Mouse (Mus musculus) spleen, postnatal 36 days (tissue): Measurements from ENCODE around the gene Cyp20a1.

ENCODE experiments used
- DNase-seq, 2 experiments: peaks; one replicate each; pipeline ENCODE4 v3.0.0; 2022; ENCODE audit warnings: low spot score in 2 of 2, mixed read lengths in 1 of 2

Cyp20a1 gene

DNA sequence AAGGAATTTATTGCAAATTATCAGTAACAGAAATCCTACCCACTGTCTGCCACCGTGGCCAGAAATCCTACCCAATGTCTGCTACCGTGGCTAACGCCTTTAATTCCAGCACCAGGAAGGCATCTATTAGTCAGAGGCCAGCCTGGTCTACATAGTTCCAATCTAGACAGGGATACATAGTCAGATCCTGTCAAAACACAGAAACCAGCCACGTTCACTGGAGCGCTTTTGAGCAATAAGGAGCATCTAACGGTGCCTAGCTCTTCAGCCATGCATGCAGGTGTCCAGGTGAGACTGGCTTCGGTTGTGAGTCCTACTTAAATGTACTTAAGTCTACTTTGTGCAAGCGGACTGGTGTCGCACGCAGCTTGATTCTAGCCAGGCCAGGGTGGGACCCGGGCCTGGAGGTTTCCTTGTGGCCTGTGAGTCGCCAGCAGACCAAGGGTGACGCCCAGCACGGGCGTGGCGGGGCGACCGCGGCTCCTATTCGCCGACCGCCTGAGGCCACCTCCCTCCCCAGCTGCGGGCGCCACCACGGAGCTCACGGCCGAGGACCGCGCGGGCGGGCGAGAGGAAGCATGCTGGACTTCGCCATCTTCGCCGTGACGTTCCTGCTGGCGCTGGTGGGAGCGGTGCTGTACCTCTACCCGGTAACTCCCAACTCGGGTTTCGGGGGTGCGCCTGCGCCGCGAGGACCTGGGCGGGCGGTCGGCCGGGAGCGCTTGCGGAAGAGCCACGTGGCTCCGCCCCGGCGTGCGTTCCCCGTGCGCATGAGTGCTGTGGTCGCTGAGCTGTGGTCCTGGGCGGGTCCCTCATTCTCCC, at the start of gene Cyp20a1:
TSS of gene Cyp20a1 (plus strand) at position 516 of the 822 bp plus-strand sequence.
- peak; percentile 84 for DNase-seq

DNA sequence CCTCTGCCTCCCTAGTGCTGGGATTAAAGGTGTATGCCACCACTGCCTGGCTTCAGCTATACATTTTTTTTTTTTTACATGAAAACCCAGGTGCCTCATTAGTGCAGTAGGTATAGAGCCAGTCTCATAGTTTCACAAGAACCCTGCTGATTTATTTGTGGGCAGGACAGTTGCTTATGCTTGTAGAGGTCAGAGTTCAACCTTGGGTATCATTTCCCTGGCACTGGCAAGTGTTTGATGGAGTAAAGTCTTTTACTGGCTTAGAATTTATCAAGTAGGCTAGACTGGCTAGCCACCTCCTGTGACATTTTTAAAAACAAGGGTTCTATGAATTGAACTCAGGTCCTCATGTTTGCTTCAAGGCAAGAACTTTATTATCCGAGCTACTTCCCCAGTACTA, 49.2 kb upstream of the Cyp20a1 start:
- DNase-seq, result no peak

DNA sequence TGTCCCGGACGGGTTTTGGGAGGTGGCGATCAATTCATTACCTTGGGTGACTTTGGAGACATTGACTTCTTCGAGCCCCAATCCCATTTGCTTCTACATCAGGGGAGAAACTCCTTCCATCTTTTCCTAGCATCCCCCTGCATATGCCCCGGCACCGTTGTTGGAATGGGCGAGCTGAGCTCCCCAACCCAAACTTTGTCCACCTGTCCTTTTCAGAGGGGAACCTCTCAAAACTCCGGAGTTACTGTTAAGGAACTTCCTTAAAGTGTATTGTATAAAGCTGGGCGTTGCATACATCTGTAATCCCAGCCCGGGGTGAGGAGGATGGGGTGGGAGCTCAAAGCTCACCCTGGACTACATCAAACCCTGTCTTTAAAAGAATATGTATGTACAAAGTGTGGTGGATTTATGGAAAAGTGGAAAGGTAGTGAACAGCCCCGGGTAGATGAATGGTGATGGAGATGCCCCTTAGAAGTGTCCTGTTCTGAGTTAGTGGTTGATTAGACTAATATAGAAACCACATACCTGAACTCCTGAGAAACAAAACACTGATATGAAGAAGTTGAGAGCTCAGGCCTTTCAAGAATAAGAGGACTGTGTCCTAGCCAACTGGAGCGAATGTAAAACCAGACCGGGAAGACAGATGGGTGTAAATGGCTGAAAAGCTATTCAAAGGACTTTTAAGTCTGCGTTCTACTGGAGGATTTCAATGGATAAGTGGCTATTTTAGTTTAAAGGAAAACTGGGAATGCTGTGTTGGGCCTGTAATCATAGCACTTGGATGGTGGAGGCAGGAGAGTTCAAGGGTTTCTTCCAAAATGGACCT, 720 bp downstream of the Cyp20a1 start:
- DNase-seq, result no peak

DNA sequence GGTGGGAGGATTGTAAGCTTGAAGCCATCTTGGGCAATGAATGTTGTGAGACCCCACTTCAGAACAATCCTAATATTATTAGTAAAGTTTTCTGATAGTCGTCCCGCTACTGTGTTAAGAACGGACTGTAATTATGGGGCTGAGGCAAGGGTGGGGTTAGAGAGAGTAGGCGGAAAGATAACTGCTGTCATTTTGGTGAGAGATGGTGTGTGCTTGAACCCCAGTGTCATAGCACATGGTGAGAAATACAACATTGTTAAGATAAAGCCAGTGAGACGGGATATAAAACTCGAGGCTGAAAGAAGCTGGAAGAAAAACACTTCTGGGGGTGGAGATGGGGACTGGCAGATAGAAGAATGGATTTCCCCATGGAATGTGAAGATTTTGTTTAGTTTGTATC, 1.5 kb downstream of the Cyp20a1 start:
- no peak for DNase-seq

DNA sequence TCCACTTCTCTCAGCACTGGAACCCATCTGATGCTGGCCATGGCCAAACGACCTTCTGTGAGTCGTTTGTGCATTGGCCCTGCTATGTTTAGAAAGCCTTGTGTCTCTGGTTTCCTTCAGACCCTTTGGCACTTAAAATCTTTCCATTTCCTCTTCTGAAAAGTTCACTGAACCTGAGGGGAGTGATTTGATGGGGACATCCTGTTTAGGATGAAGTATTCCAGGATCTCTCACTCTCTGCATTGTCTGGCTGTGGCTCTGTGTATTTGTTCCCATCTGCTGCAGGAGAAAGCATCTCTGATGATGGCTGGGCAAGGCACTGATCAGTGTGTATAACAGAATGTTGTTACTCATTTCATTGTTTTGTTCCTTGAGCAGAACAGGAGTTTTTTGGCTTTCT, 2.6 kb downstream of the Cyp20a1 start:
- no peak for DNase-seq

DNA sequence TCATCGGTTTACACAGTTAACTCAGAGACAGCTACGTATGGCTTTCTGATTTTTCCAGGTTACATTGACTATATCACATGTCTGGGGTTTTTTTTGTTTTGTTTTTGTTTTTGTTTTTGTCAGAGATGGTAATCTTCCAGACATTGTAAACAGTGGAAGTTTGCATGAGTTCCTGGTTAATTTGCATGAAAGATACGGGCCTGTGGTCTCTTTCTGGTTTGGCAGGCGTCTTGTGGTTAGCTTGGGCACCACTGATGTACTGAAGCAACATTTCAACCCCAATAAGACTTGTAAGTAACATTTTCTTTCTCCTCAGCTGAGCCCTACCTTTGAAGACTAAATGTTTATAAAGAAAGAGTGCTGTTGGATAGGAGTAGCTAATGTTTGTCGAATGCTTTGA, 9.7 kb downstream of the Cyp20a1 start:
- no peak for DNase-seq

DNA sequence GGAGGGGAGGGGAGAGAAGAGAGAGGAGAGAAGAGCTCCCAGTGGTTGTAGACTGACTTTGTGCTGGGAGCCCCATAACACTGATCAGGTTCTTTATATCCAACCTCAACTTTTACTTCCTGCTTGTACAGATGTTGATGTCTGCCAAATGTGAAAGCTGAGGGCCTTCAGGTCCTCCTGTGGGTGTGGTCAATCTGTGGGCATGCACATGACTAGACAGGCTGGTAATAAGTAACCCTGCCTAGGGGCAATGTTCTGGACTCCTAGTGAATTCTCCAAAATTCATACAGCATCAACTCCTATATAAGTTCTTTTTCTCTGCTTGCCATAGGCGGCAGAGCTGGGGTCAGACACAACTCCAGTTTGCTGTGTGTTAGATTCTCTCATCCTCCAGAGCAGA, 18.5 kb downstream of the Cyp20a1 start:
- no peak for DNase-seq

GRCm38 (mm10) chr1:60376556-60376955, 33.4 kb downstream of the Cyp20a1 start:
- DNase-seq, result no peak

DNA sequence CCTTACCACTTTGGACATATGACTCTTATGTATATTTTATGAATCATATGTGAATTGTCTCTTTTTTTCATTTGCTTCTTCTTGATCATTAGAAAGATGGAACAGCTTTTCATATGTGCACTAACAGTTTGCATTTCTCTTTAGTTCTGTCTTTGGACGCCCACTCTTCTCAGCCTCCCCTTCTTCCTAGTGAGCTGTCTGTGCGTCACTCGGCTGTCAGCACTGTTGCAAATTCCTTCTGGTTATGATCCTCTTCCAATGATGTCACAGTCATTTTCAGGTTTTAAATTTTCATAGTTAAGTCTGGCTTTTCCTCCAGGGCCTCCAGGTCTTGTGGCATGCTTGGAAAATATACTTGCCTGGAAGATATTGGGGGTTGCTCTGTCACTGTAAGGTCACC, 38.8 kb downstream of the Cyp20a1 start:
- DNase-seq, result no peak

DNA sequence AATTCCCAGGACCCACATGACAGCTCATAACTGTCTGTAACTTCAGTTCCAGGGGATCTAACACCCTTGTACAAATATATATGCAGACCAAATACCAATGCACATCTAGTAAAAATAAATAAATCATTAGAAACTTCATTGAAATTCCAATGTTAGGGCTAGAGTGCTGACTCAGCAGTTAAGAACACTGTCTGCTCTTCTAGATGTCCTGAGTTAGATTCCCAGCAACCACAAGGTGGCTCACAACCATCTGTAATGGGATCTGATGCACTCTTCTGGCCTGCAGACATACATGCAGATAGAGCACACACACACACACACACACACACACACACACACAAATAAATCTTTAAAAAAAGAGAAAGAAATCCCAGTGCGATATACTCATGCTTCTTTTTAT, 61.7 kb downstream of the Cyp20a1 start:
- DNase-seq, result no peak

GRCm38 (mm10) chr1:60408501-60409167, 65.5 kb downstream of the Cyp20a1 start:
- no peak for DNase-seq

DNA sequence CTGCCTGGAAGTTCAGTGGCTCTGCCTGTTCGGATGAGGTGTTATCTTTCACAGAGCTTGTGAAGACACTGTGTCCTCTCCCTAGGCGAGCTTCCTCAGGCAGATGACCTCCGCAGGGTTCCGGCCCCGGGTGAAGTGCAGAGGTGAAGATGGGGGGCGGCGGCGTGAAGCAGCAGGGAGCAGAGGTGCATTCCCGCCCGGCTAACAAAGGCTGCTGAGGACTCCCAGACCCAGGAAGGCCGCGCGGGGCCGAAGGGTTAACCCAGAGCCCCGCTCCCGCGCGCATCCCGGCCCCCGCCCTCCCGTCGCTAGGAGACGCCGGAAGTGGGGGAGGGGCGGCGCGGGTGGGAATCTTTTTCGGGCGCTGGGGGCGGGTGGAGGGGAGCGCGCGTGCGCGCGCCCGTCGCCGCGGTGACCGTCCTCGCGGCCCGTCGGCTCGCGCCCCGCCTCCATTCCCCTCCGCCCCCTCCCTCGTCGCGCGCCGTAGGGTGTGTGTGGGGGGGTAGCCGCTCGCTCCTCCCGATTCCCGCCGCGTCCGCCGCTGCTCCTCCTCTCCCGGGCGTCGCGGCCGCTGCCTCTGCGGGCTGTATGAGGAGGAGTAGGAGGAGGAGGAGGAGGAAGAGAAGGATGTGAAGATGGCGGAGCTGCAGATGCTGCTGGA, 66.2 kb downstream of the Cyp20a1 start, which contains the start of gene Abi2:
TSS of gene Abi2 (plus strand) at position 452 of the 661 bp plus-strand sequence.
- DNase-seq, result peak; percentile 67 to 71

DNA sequence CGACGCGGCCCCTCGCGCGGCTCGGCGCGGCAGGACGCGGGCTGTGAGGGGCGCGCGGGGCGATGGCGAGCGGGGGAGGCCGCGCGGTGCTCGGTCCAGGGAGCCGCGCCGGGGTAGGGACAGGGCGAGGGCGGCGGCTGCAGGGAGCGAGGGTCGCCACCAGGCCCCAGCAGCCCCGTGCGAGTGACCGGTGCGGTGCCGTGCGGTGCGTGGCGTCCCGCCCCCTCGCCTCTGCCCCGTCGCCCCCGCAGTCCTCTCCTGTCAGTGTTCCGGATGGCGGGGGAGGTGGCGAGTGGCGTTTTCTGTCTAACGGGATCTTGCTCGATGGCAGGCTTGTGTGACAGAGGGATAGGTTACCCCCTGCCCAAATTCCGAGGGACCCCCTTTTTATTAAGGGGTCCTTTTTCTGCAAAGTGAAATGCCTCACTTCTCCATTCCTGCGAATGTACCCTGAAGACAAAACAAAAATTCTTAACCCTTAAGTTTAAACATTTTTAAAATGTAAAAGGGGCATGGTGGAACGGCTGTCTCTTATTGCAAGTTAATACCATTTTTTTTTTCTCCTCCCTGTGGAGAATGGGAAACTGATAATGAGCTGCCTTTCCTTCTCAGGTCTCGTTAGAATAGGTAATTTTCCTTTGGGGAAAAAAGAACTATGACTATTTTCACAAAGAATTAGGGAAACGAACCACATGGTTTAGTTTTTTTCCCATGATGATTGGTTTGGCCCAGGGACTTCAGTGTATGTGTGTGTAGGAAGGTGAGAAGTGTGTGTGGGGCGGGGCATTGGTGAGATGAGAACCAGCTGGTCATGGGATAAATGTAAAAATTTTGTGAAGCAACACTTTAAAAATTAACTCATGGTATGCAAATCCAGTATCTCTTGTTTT, 67.0 kb downstream of the Cyp20a1 start:
- peak; percentile 4 to 14 for DNase-seq

DNA sequence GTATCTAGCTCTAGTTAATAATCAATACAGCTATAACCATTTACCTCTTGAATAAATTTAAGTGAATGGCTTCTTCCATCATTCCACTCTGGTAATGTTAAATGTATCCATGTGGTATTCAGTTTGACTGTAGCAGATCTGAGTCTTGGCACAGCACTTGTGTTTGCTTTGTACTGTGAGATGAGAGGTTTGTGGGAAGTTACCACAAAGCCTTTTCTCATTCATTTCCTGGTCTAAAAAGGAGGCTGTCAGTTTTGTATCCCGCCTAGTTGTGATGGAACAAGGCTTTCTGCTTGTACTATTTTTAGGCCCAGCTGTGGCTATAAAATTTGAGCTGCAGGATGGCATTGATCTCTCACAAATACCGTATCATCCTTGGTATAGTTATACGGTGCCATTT, 73.6 kb downstream of the Cyp20a1 start:
- peak in 1 of 2 experiments; percentile 3 for DNase-seq

DNA sequence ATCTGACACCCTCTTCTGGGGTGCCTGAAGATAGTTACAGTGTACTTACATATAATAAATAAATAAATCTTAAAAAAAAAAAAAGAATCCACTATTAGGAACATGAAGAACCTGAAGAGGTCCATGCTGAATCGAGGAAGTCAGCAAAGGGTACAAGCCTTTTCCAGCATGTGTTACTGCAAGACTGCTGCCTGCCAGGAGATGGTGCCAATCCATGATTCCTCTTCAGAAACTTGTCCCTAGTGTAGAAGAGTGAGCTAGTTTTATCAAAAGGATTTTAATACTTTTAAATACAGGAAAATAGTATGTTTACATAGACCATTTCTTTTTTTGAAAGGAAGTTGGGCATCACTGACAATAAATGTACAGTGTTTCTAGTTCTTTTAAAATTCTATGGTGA, 80.8 kb downstream of the Cyp20a1 start:
- no peak for DNase-seq

DNA sequence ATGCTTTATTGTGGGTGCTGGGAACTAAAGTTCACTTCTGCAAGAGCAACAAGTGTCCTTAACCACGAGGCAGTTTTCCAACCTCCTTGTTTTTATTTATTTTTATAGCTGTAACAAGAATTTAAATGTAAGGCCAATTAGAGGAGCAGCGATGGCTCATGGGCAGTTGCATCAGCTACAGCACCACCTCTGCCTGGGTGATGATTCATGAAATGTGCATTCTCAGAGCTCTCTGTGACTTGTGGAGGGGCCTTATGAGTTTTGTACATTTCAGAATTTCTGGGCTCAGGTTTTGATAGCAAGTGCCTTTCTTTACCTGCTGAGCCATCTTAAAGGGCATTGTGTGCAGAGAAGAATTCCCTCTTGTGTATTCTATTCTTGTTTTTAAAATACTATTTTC, 85.2 kb downstream of the Cyp20a1 start:
- no peak for DNase-seq

DNA sequence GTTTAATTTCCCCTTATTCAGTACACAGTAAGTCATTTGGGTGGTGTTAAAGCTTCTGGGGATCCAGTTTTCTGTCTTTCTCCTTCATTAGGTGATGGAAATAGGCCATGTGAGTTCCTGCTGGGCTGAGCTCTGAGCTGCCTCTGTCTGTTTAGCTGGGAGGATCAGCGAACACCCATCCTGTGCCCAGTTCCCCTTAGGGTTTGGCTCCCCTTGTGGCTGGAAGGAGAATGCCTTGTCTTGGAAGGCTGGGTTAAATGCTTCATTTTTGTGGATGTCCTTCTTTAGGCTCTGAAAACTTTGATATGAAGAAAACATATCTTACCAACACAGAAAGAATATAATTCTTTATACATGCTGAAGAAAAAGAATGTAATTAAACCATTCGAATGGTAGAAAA, 85.8 kb downstream of the Cyp20a1 start:
- peak; percentile 11 to 22 for DNase-seq

DNA sequence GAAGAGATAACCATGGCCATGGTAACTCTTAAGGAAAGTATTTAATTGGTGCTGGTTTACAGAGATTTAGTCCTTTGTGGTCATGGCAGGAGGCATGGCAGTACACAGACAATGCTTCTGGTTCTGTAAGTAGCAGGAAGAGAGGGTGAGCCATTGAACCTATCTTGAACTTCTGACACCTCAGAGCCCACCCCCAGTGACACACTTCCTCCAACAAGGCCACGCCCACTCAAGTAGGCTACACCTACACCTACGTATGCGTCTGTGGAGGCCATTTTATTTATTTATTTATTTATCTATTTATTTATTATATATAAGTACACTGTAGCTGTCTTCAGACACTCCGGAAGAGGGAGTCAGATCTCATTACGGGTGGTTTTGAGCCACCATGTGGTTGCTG, 88.4 kb downstream of the Cyp20a1 start:
- no peak for DNase-seq

GRCm38 (mm10) chr1:60432497-60432896, 89.4 kb downstream of the Cyp20a1 start:
- no peak for DNase-seq
